Mouse (Mus musculus): ENCODE measurements around the gene Ppfibp2.

DNA sequence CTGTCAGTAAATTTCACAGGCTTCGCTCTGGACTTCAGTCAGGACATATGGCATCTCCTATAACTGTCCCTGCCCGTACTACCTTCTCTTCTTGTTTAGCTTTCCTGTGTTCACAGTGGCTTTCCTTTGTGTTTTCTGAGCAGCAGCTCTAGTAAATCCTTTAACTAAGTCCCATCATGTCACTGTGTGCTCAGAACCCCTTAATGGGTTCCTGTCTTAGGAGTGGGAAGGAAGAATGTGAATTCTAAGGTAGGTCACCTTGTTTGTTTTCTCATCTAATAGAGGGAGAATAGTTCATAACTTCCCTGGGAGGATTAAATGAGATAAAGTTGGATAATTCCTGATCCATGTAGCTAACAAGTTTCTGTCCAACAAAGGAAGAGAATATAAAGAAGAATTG is 30.1 kb downstream of the Ppfibp2 start, which contains the start of gene 5330417H12Rik:
- TF ChIP-seq CTCF (IDR thresholded peaks at IDR 0.05; ENCODE audit: control insufficient read depth, insufficient read depth, insufficient read length) (no peak), MAX (IDR thresholded peaks at IDR 0.05) (no peak), MYOD1 (IDR thresholded peaks at IDR 0.05; ENCODE audit: control insufficient read depth, insufficient read length, low read depth) (no peak), MYOG (IDR thresholded peaks at IDR 0.05; ENCODE audit: control insufficient read depth, extremely low read depth, insufficient read length) (no peak), CEBPB (IDR thresholded peaks at IDR 0.05; ENCODE audit: low read depth) (no peak)
